Mouse (Mus musculus): Measurements from ENCODE around the gene Pds5b. TPM values are rescaled to one million over a fixed set of nuclear protein-coding genes. Genes with fewer than 3 reads are reported as not detected.
A peak's percentile ranks its signal among the peaks of the same experiment; 100 is the strongest.
"Not testable (repeated sequence)": the region's sequence is repeated elsewhere in the genome, so short reads cannot be mapped to it uniquely, and the experiment has no call there.

Gene Pds5b
- polyA plus RNA-seq, 1 experiment from 2014 or later: 32.1 TPM

DNA sequence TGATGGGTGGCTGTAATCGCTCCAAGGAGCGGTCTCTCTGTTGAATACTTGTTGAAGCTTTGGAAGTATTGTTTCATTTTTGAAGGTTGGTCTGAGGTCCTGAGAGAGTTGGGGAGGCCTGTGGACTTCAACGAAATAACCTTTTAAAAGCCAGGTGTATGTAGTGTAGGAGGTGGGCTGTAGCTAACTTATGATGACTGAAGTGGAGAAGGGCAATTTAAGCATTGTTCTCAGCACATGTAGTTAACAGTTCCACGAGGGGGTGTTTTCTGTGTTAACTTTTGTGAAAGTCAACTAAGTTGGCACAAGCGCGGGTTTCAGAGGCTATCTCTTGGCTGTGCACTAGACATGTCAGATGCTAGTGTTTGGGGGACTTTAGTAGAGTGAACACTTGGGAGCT lies 1.3 kb downstream of the Pds5b start:
- no peak for ATAC-seq (ENCODE audit: low read depth)
- H3K27me3 ChIP-seq (ENCODE audit: control insufficient read depth, insufficient read depth, low read depth, low read length): no peaks in the 10 kb centered on the region
- peaks cover 12% of the 10 kb centered on the region for H3K4me1 ChIP-seq (replicated peaks; ENCODE audit: control insufficient read depth, insufficient read depth, low read length)
- H3K27ac ChIP-seq (ENCODE audit: low read length): no peak overlapping the region
- H3K4me3 ChIP-seq (ENCODE audit: low read length): peak overlapping the region; percentile 77
- H3K4me2 ChIP-seq (ENCODE audit: low read depth, low read length): peak overlapping the region; percentile 68
- H3K9ac ChIP-seq (ENCODE audit: low read length): peak overlapping the region; percentile 87
- H3K9me3 ChIP-seq (ENCODE audit: control insufficient read depth, low read length): no peaks in the 10 kb centered on the region
- no peaks in the 10 kb centered on the region for H3K36me3 ChIP-seq (ENCODE audit: control insufficient read depth, insufficient read depth, low read length)
- 41% methylated on average over 6 of the region's 6 CpGs for WGBS

DNA sequence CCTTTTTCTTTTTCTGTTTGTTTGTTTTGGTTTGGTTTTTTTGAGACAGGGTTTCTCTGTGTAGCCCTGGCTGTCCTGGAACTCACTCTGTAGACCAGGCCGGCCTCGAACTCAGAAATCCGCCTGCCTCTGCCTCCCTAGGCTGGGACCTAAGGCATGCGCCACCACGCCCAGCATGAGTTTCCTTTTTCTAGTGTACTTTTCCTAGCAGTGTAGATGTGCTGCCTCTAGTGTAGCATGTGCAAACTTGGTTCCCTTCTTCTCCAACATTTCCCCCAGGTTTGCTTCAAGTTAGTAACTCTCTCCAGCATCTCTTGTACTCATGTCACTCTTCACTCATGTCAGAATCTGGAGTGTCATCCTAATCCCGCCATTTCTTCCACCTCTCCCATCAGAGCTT lies 9.3 kb downstream of the Pds5b start:
- H3K9ac ChIP-seq (ENCODE audit: low read length); H3K4me1 ChIP-seq (replicated peaks; ENCODE audit: control insufficient read depth, insufficient read depth, low read length); H3K27ac ChIP-seq (ENCODE audit: low read length); H3K9me3 ChIP-seq (ENCODE audit: control insufficient read depth, low read length); H3K4me3 ChIP-seq (ENCODE audit: low read length); H3K4me2 ChIP-seq (ENCODE audit: low read depth, low read length); H3K36me3 ChIP-seq (ENCODE audit: control insufficient read depth, insufficient read depth, low read length); H3K27me3 ChIP-seq (ENCODE audit: control insufficient read depth, insufficient read depth, low read depth, low read length); ATAC-seq (ENCODE audit: low read depth): not testable (repeated sequence)
- WGBS: 87% methylated on average over 6 of the region's 6 CpGs

DNA sequence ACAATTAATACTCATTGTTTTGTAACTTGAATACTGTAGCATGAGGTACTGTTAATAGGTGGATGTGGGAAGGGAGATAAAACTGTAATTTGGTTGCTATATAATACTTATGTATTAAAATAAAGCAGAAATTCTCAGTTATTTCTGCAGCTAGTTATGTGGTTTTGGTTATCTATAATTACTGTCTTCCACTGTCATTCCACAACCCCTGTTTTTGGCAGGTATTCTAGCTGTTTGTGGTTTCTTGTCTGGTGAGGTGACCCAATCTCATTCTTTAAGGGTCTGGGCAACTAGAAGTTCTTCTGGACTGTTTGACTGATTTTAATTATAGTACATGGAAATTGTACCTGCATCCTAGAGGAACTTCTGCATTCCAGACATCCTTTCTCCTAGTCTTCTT lies 17.1 kb downstream of the Pds5b start:
- H3K4me3 ChIP-seq (ENCODE audit: low read length): no peak overlapping the region
- no peaks in the 10 kb centered on the region for H3K27me3 ChIP-seq (ENCODE audit: control insufficient read depth, insufficient read depth, low read depth, low read length)
- H3K9ac ChIP-seq (ENCODE audit: low read length): no peak overlapping the region
- peaks cover 5% of the 10 kb centered on the region for H3K36me3 ChIP-seq (ENCODE audit: control insufficient read depth, insufficient read depth, low read length)
- no peak overlapping the region for H3K4me2 ChIP-seq (ENCODE audit: low read depth, low read length)
- no peak for ATAC-seq (ENCODE audit: low read depth)
- H3K27ac ChIP-seq (ENCODE audit: low read length): no peak overlapping the region
- 0 out of 2 replicates have a peak, but pooled peaks cover 2% of the 10 kb centered on the region for H3K4me1 ChIP-seq (replicated peaks; ENCODE audit: control insufficient read depth, insufficient read depth, low read length)
- H3K9me3 ChIP-seq (ENCODE audit: control insufficient read depth, low read length): no peaks in the 10 kb centered on the region

DNA sequence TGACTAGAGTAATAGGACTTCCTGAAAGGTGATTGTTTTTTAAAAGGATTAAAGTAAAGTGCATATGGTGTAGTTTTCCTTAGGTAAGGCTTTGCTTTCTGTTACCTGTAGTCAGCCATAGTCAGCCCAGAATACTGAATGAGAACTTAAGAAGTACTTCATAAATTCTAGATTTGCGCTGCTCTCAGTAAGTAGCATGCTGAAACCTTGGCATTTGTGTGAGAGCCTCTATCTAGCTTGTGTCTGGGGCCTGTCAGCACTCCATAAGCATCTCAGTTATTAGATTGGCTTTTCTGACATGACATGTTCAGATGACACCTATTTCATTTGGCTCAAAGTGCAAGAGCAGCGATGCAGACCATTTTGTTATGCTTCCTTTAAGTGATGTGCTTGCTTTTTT lies 19.7 kb downstream of the Pds5b start:
- H3K27ac ChIP-seq (ENCODE audit: low read length): no peak overlapping the region
- no peaks in the 10 kb centered on the region for H3K27me3 ChIP-seq (ENCODE audit: control insufficient read depth, insufficient read depth, low read depth, low read length)
- no peak for ATAC-seq (ENCODE audit: low read depth)
- peaks cover 5% of the 10 kb centered on the region for H3K36me3 ChIP-seq (ENCODE audit: control insufficient read depth, insufficient read depth, low read length)
- H3K9me3 ChIP-seq (ENCODE audit: control insufficient read depth, low read length): no peaks in the 10 kb centered on the region
- WGBS: 81% methylated on average over 2 of the region's 2 CpGs
- H3K4me2 ChIP-seq (ENCODE audit: low read depth, low read length): no peak overlapping the region
- 0 out of 2 replicates have a peak, but pooled peaks cover 2% of the 10 kb centered on the region for H3K4me1 ChIP-seq (replicated peaks; ENCODE audit: control insufficient read depth, insufficient read depth, low read length)
- no peak overlapping the region for H3K9ac ChIP-seq (ENCODE audit: low read length)
- H3K4me3 ChIP-seq (ENCODE audit: low read length): no peak overlapping the region

DNA sequence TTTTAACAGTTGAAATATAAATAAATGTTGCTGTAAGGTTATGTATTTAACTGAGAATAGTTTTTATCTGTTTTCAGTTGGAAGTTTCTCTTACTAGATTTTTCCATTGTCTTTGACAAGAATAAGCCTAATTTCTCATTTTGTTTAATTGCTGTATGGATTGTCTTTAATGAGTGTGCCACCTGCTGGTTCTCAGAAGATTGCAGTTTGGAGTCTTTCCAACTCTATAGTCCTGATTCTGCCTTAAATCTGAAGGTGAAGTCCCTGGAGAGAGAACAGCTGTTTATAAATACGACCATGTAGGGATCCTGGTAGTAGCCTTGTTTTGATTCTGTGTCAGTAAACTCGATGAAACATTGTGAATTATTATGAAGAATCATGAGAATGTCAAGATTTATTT lies 29.2 kb downstream of the Pds5b start:
- ATAC-seq (ENCODE audit: low read depth): no peak
- Histone ChIP-seq H3K9ac (ENCODE audit: low read length) (no peak overlapping the region), H3K36me3 (ENCODE audit: control insufficient read depth, insufficient read depth, low read length) (no peaks in the 10 kb centered on the region), H3K27me3 (ENCODE audit: control insufficient read depth, insufficient read depth, low read depth, low read length) (no peaks in the 10 kb centered on the region), H3K4me3 (ENCODE audit: low read length) (no peak overlapping the region), H3K9me3 (ENCODE audit: control insufficient read depth, low read length) (no peaks in the 10 kb centered on the region), H3K4me1 (replicated peaks; ENCODE audit: control insufficient read depth, insufficient read depth, low read length) (no peaks in the 10 kb centered on the region), H3K4me2 (ENCODE audit: low read depth, low read length) (no peak overlapping the region), H3K27ac (ENCODE audit: low read length) (no peak overlapping the region)
- 46% methylated on average over 2 of the region's 2 CpGs for WGBS

DNA sequence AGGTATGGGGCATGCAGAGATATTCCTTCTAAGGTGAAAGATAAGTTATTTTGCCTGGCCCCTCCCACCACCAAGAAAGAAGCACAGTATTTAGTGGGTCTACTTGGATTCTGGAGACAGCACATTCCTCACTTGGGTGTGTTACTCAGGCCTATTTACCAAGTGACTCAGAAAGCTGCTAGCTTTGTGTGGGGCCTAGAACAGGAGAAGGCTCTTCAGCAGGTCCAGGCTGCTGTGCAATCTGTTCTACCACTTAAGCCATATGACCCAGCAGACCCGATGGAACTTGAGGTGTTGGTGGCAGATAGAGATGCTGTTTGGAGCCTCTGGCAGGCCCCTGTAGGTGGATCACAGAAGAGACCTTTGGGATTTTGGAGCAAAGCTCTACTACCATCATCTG lies 33.1 kb downstream of the Pds5b start:
- H3K4me1 ChIP-seq (replicated peaks; ENCODE audit: control insufficient read depth, insufficient read depth, low read length); H3K4me2 ChIP-seq (ENCODE audit: low read depth, low read length); H3K4me3 ChIP-seq (ENCODE audit: low read length); H3K27ac ChIP-seq (ENCODE audit: low read length); H3K27me3 ChIP-seq (ENCODE audit: control insufficient read depth, insufficient read depth, low read depth, low read length); ATAC-seq (ENCODE audit: low read depth); H3K9me3 ChIP-seq (ENCODE audit: control insufficient read depth, low read length); H3K36me3 ChIP-seq (ENCODE audit: control insufficient read depth, insufficient read depth, low read length); H3K9ac ChIP-seq (ENCODE audit: low read length): not testable (repeated sequence)
- 80% methylated on average over 1 of the region's 1 CpGs for WGBS

DNA sequence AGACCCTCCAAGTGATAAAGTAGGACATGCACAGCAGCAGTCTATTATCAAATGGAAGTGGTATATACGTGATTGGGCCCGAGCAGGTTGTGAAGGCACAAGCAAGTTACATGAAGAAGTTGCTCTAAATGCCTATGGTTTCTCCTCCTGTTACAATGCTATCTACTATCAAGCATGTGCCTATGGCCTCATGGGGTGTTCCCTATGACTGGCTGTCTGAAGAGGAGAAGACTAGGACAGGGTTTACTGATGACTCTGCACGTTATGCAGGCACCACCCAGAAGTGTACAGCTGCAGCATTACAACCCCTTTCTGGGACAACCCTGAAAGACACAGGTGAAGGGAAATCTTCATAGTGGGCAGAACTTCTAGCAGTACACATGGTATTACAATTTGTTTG lies 33.6 kb downstream of the Pds5b start:
- H3K9me3 ChIP-seq (ENCODE audit: control insufficient read depth, low read length); H3K27me3 ChIP-seq (ENCODE audit: control insufficient read depth, insufficient read depth, low read depth, low read length); H3K27ac ChIP-seq (ENCODE audit: low read length); H3K4me2 ChIP-seq (ENCODE audit: low read depth, low read length); ATAC-seq (ENCODE audit: low read depth); H3K4me3 ChIP-seq (ENCODE audit: low read length); H3K9ac ChIP-seq (ENCODE audit: low read length); H3K36me3 ChIP-seq (ENCODE audit: control insufficient read depth, insufficient read depth, low read length); H3K4me1 ChIP-seq (replicated peaks; ENCODE audit: control insufficient read depth, insufficient read depth, low read length): not testable (repeated sequence)
- 92% methylated on average over 3 of the region's 3 CpGs for WGBS

DNA sequence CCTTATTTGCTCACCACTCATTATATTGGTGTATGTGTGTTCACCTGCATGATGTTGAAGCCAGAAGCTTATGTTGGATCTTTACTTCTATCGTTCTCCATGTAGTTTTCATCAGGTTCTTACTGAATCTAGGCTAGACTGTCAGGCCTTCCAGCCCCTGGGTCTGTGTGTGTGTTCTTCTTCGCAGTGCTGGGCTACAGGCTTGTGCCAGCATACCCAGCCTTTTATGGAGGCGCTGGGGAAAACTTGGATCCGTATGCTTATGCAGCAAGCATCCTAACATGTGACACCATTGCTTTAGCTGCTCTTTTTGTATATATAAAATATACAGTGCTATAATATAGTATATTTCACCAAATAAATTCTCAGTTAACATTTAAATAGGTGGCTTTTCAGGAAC lies 38.0 kb downstream of the Pds5b start:
- ATAC-seq (ENCODE audit: low read depth): no peak
- H3K4me3 ChIP-seq (ENCODE audit: low read length): no peak overlapping the region
- no peak overlapping the region for H3K4me2 ChIP-seq (ENCODE audit: low read depth, low read length)
- H3K9ac ChIP-seq (ENCODE audit: low read length): no peak overlapping the region
- no peak overlapping the region for H3K27ac ChIP-seq (ENCODE audit: low read length)
- WGBS: 72% methylated on average over 4 of the region's 4 CpGs
- no peaks in the 10 kb centered on the region for H3K36me3 ChIP-seq (ENCODE audit: control insufficient read depth, insufficient read depth, low read length)
- H3K4me1 ChIP-seq (replicated peaks; ENCODE audit: control insufficient read depth, insufficient read depth, low read length): peaks cover 15% of the 10 kb centered on the region
- H3K27me3 ChIP-seq (ENCODE audit: control insufficient read depth, insufficient read depth, low read depth, low read length): no peaks in the 10 kb centered on the region
- H3K9me3 ChIP-seq (ENCODE audit: control insufficient read depth, low read length): no peaks in the 10 kb centered on the region

DNA sequence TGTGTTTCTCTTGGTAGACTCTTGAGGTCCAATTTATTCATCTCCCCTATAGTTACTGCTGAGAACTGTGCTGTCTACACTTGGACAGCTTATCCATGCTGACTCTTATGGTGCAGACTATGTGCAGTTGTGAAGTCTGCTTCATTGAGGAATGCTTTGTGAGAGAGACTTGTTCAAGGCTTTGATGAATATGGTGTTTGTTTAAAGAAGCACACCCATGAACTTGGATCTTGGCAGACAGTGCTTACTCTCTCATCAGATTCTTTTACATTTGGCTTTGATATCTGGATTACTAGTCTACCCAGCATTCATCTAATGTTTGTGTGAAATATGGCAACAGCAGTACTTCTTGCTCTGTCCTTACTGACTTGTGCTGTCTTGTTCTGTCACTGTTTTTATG lies 39.9 kb downstream of the Pds5b start:
- Histone ChIP-seq H3K4me2 (ENCODE audit: low read depth, low read length) (no peak overlapping the region), H3K4me1 (replicated peaks; ENCODE audit: control insufficient read depth, insufficient read depth, low read length) (peaks cover 15% of the 10 kb centered on the region), H3K27me3 (ENCODE audit: control insufficient read depth, insufficient read depth, low read depth, low read length) (no peaks in the 10 kb centered on the region), H3K4me3 (ENCODE audit: low read length) (no peak overlapping the region), H3K9ac (ENCODE audit: low read length) (no peak overlapping the region), H3K36me3 (ENCODE audit: control insufficient read depth, insufficient read depth, low read length) (no peaks in the 10 kb centered on the region), H3K9me3 (ENCODE audit: control insufficient read depth, low read length) (no peaks in the 10 kb centered on the region), H3K27ac (ENCODE audit: low read length) (no peak overlapping the region)
- peak; percentile 88 for ATAC-seq (ENCODE audit: low read depth)

DNA sequence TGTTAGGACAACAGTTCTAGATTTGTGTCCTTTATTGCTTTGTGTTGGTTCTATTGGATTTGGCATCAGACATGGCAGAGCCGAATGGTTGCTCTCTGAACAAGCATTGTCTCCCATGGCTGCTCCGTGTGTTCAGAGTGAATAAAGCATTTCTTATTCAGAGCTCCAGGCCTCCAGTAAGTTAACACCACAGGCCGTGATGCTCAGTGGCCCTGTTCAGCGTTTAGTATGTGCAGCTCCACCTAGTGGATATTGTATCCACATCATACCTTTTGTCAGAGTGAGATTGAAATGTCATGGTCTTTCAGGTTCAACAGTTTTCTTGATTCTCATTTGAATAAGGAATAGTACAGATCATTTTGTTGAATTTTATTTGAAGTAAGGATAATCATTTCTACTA lies 44.2 kb downstream of the Pds5b start:
- WGBS: 19% methylated on average over 4 of the region's 4 CpGs
- Histone ChIP-seq H3K4me3 (ENCODE audit: low read length) (no peak overlapping the region), H3K9ac (ENCODE audit: low read length) (no peak overlapping the region), H3K27ac (ENCODE audit: low read length) (no peak overlapping the region), H3K27me3 (ENCODE audit: control insufficient read depth, insufficient read depth, low read depth, low read length) (no peaks in the 10 kb centered on the region), H3K9me3 (ENCODE audit: control insufficient read depth, low read length) (no peaks in the 10 kb centered on the region), H3K4me1 (replicated peaks; ENCODE audit: control insufficient read depth, insufficient read depth, low read length) (peaks cover 12% of the 10 kb centered on the region), H3K4me2 (ENCODE audit: low read depth, low read length) (no peak overlapping the region), H3K36me3 (ENCODE audit: control insufficient read depth, insufficient read depth, low read length) (peaks cover 3% of the 10 kb centered on the region; the same call in 1 of the 2 replicates)
- 0 out of 2 replicates have a peak, but pooled peaks have one; percentile 26 for ATAC-seq (ENCODE audit: low read depth)

All from lung, embryonic 16.5 days (tissue).